Mouse (Mus musculus) liver, embryonic 14.5 days (tissue): ENCODE measurements around the gene Icam1. TPM values are rescaled to one million over a fixed set of nuclear protein-coding genes. Genes with fewer than 3 reads are reported as not detected.
"Not testable (repeated sequence)": the region's sequence is repeated elsewhere in the genome, so short reads cannot be mapped to it uniquely, and the experiment has no call there.

Experiments used
- ATAC-seq: fragments of 200-750 bp; cut with Nextera tagmentation; 2 replicates; pipeline ENCODE4 v1.8.0; 2017; ENCODE audit warnings: moderate number of reproducible peaks, mild to moderate bottlenecking, moderate library complexity; ENCODE audit not compliant: insufficient read depth
- DNase-seq, 3 experiments: peaks; one replicate each; pipeline ENCODE4 v3.0.0-alpha.2; 2012 to 2013; ENCODE audit warnings: low read depth in 3 of 3, low spot score in 3 of 3
- H3K27ac ChIP-seq: fragments of 300-500 bp; sonication (generic); 2 replicates; pipeline ENCODE4 v1.5.1; 2014; ENCODE audit warnings: moderate library complexity, mild to moderate bottlenecking, control low read depth, inconsistent platforms
- H3K27me3 ChIP-seq: fragments of 300-500 bp; sonication (generic); 2 replicates; pipeline ENCODE4 v1.6.1; 2014; ENCODE audit warnings: mild to moderate bottlenecking, low read length, moderate library complexity; ENCODE audit not compliant: control insufficient read depth, insufficient read depth
- H3K36me3 ChIP-seq: fragments of 300-500 bp; sonication (generic); replicated peaks from 2 replicates; pipeline ENCODE4 v1.6.1; 2014; ENCODE audit warnings: low read depth; ENCODE audit not compliant: control insufficient read depth, insufficient read depth
- H3K4me1 ChIP-seq, 2 experiments: fragments of 200-500 bp in 1 of 2; fragments of 300-500 bp in 1 of 2; sonication (generic) in 1 of 2; replicated peaks; 2 replicates each; pipeline ENCODE4 v1.6.1; 2012 to 2014; ENCODE audit warnings: antibody characterized with exemption in 1 of 2, inconsistent platforms in 1 of 2, low read length in 1 of 2; ENCODE audit not compliant: control insufficient read depth in 2 of 2, insufficient read depth in 2 of 2
- H3K4me2 ChIP-seq: fragments of 300-500 bp; sonication (generic); 2 replicates; pipeline ENCODE4 v1.6.1; 2014; ENCODE audit warnings: low read depth, mild to moderate bottlenecking, control low read depth, moderate library complexity
- H3K4me3 ChIP-seq, 2 experiments: fragments of 200-500 bp in 1 of 2; fragments of 300-500 bp in 1 of 2; sonication (generic) in 1 of 2; 2 replicates each; pipeline ENCODE4 v1.5.1; 2012 to 2014; ENCODE audit warnings: low read depth in 2 of 2, low read length in 2 of 2, mild to moderate bottlenecking in 2 of 2, control low read depth in 1 of 2, inconsistent platforms in 1 of 2, moderate library complexity in 1 of 2; ENCODE audit not compliant: insufficient read depth in 1 of 2
- H3K9ac ChIP-seq: fragments of 300-500 bp; sonication (generic); replicated peaks from 2 replicates; pipeline ENCODE4 v1.6.1; 2014; ENCODE audit warnings: mild to moderate bottlenecking, control low read depth, moderate library complexity
- H3K9me3 ChIP-seq: fragments of 300-500 bp; sonication (generic); 2 replicates; pipeline ENCODE4 v1.6.1; 2016; ENCODE audit warnings: low read length, mixed read lengths; ENCODE audit not compliant: control insufficient read depth
- CTCF ChIP-seq: IDR thresholded peaks from 2 replicates; pipeline ENCODE4 v1.5.1; 2016; ENCODE audit warnings: antibody characterized with exemption, low read depth, control low read depth
- EP300 ChIP-seq: IDR thresholded peaks from 2 replicates; pipeline ENCODE4 v1.6.1; 2016; ENCODE audit warnings: antibody characterized with exemption, low read depth
- WGBS: fragments of 180-500 bp; shearing (Covaris S2); extraction: QIAGEN DNeasy Blood & Tissue Kit; methylation state at CpG from one replicate; pipeline ENCODE4 v1.1.7; 2014; ENCODE audit not compliant: insufficient replicate concordance; 5-methylcytosine and 5-hydroxymethylcytosine counted together
- polyA plus RNA-seq, 2 experiments: library from polyadenylated mRNA; depleted of rRNA in 1 of 2; stranded (reverse) in 1 of 2; unstranded in 1 of 2; fragments of >200 nt; fragmentation: Nextera tagmentation in 1 of 2; extraction: Ambion mirVana in 1 of 2; gene quantifications; 2 replicates each; pipeline versions ENCODE4 v1.2.1 to v1.2.3; 2012 to 2014

Icam1 gene
- polyA plus RNA-seq, 2 experiments: 6.9 to 7.9 TPM

GRCm38 (mm10) chr9:21039779-21040178, 24.0 kb downstream of the Icam1 start:
- Histone ChIP-seq H3K9ac (no peak overlapping the region), H3K27ac (peak overlapping the region; percentile 20; the same call in 1 of the 2 replicates), H3K9me3 (no peaks in the 10 kb centered on the region), H3K4me1 (peaks cover 12 to 15% of the 10 kb centered on the region in 2 experiments), H3K36me3 (no peaks in the 10 kb centered on the region), H3K4me3 (no peak overlapping the region), H3K27me3 (peaks cover 41% of the 10 kb centered on the region), H3K4me2 (peak overlapping the region; percentile 30)
- WGBS: 19% methylated on average over 3 of the region's 3 CpGs
- TF ChIP-seq CTCF (no peak), EP300 (peak; percentile 34; the same call in 1 of the 2 replicates)
- DNase-seq (no peak), ATAC-seq (peak; percentile 73)

DNA sequence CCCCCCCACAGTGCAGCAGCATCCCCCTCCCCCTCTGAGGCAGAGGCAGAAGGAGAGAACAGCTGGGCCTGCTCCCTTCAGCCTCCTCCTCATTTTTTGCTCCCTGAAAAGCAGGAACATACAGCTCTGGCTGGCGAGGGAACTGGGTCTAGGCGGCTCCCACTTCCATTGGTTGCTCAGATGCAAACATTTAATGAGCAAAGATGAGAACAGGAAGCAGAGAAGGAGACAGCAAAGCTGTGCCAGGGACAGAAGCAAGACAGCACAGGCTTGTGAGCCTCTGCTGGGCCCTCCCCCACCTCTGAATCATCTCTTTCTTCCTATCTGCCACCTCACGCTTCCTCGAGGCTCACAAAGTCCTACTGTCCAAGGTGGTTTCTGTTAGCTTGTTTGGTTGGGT, 25.5 kb downstream of the Icam1 start:
- DNase-seq: no peak
- H3K27ac ChIP-seq: no peak overlapping the region
- 26% methylated on average over 4 of the region's 4 CpGs for WGBS

GRCm38 (mm10) chr9:21043563-21043962, 27.8 kb downstream of the Icam1 start:
- H3K36me3 ChIP-seq: no peaks in the 10 kb centered on the region
- H3K9me3 ChIP-seq: no peaks in the 10 kb centered on the region
- no peak overlapping the region for H3K9ac ChIP-seq
- no peak overlapping the region for H3K4me2 ChIP-seq
- H3K27me3 ChIP-seq: peaks cover 3% of the 10 kb centered on the region
- TF ChIP-seq CTCF: no peak
- no peak for TF ChIP-seq EP300
- peaks cover 12 to 15% of the 10 kb centered on the region in 2 experiments for H3K4me1 ChIP-seq
- H3K27ac ChIP-seq: no peak overlapping the region
- no peak overlapping the region for H3K4me3 ChIP-seq
- ATAC-seq: no peak
- DNase-seq: no peak
- WGBS: 49% methylated on average over 4 of the region's 4 CpGs

More for the DNA sequence above, 25.5 kb downstream of the Icam1 start:
- H3K27me3 ChIP-seq: peaks cover 26% of the 10 kb centered on the region
- H3K4me1 ChIP-seq: peaks cover 12 to 15% of the 10 kb centered on the region in 2 experiments
- no peak overlapping the region for H3K9ac ChIP-seq
- no peak overlapping the region for H3K4me3 ChIP-seq
- no peaks in the 10 kb centered on the region for H3K9me3 ChIP-seq
- no peak for TF ChIP-seq EP300
- no peak for TF ChIP-seq CTCF
- no peak for ATAC-seq
- no peaks in the 10 kb centered on the region for H3K36me3 ChIP-seq
- no peak overlapping the region for H3K4me2 ChIP-seq

DNA sequence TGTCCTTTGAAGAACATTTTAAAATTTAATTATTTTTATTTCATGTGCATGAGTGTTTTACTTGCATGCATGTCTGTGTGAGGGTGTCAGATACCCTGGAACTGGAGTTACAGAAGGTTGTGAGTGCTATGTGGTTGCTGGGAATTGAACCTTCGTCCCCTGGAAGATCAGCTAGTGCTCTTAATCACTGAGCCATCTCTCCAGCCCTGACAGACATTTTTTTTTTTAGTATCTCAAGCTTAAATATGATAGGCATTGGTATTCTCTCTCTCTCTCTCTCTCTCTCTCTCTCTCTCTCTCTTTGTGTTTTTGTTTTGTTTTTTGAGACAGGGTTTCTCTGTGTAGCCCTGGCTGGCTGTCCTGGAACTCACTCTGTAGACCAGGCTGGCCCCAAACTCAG, 29.0 kb downstream of the Icam1 start:
- H3K4me2 ChIP-seq, H3K9ac ChIP-seq, ATAC-seq, H3K36me3 ChIP-seq, H3K4me3 ChIP-seq, H3K27me3 ChIP-seq, H3K4me1 ChIP-seq, H3K27ac ChIP-seq, H3K9me3 ChIP-seq, DNase-seq: not testable (repeated sequence)
- WGBS: 54% methylated on average over 1 of the region's 1 CpGs

- TF ChIP-seq EP300 (no peak), CTCF (no peak)
- Histone ChIP-seq H3K36me3 (no peaks in the 10 kb centered on the region), H3K4me2 (no peak overlapping the region), H3K9ac (no peak overlapping the region), H3K27me3 (no peaks in the 10 kb centered on the region), H3K9me3 (no peaks in the 10 kb centered on the region), H3K4me1 (peaks cover 2 to 4% of the 10 kb centered on the region in 2 experiments; a peak in 3 of 4 replicates), H3K27ac (no peak overlapping the region), H3K4me3 (no peak overlapping the region)
- WGBS: 57% methylated on average over 3 of the region's 3 CpGs
- DNase-seq (no peak), ATAC-seq (no peak)
Measured at GRCm38 (mm10) chr9:21045235-21045634, 29.4 kb downstream of the Icam1 start.

GRCm38 (mm10) chr9:21051578-21051977, 35.8 kb downstream of the Icam1 start:
- no peak for DNase-seq
- Histone ChIP-seq H3K9ac (no peak overlapping the region; the same call in 1 of the 2 replicates), H3K36me3 (no peaks in the 10 kb centered on the region), H3K4me3 (no peak overlapping the region), H3K4me1 (peaks cover 2 to 5% of the 10 kb centered on the region in 2 experiments; a peak in 2 of 4 replicates), H3K27ac (no peak overlapping the region), H3K27me3 (no peaks in the 10 kb centered on the region), H3K9me3 (no peaks in the 10 kb centered on the region), H3K4me2 (0 out of 2 replicates have a peak overlapping the region, but pooled peaks have one; percentile 11)
- peak; percentile 79 for ATAC-seq
- TF ChIP-seq CTCF (no peak), EP300 (0 out of 2 replicates have a peak, but pooled peaks have one; percentile 40)
- 32% methylated on average over 10 of the region's 10 CpGs for WGBS
